12 mouse cellular contexts compared by ENCODE assay signal in the genomic region with DNA sequence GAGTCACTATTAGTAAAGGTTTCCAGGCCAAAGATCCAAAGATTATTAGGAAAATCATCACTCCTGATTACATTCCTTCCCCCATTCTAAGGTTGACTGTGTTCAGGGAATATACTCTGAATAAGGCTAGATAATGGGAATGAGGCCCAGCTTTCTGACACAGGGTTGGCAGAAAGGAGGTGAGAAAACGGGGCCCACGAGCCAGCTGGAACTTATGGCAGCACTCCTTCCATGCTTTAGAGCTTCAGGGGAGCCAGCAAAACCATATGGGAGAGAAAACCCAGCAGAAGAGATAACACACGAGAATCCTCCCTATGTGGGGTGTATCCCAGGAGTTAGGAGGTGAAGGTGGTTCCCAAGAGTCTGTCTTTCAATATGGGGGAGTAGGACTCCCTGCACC.
DNase-seq lines count a peak whose midpoint lies in the region; ATAC-seq and TF ChIP-seq lines count a peak whose summit lies in the region.
"Had no signal": no experiment of that assay in that cellular context is flagged by ENCODE, and none has a peak within 500 bp of the region (broad histone marks: within the 10 kb centered on the region; RNA-seq: fewer than 3 reads in every experiment).

No protein-coding gene starts in this region.

- H3K4me1 ChIP-seq in lung, embryonic 14.5 days (ENCODE audit: insufficient read depth): no peaks in the 10 kb centered on the region
- no peaks in the 10 kb centered on the region for H3K4me1 ChIP-seq in liver, embryonic 12.5 days

- no peak for ATAC-seq in lung, embryonic 14.5 days (ENCODE audit: insufficient read depth)
- ATAC-seq in liver, embryonic 12.5 days: no peak
- ATAC-seq: lung, postnatal 0 days; midbrain, embryonic 16.5 days had no signal

- intact Hi-C loops in left cerebral cortex, adult 2 months (cut with DNase I): loop anchor here (1.0 to 10.0 kb wide), 4 partner anchors 47 to 289 kb away; no protein-coding TSS in a partner anchor

- H3K4me3 ChIP-seq in lung, embryonic 14.5 days (ENCODE audit: low read depth, low read length): no peak overlapping the region
- H3K4me3 ChIP-seq in left cerebral cortex, adult 2 months: no peak overlapping the region
- no peak overlapping the region for H3K4me3 ChIP-seq in liver, embryonic 12.5 days

- 41% methylated on average over 3 of the region's 3 CpGs for WGBS in lung, embryonic 14.5 days
- WGBS in liver, embryonic 12.5 days (ENCODE audit: insufficient replicate concordance): 55% methylated on average over 3 of the region's 3 CpGs

- no peak overlapping the region for H3K9ac ChIP-seq in lung, embryonic 14.5 days
- H3K9ac ChIP-seq in liver, embryonic 12.5 days: no peak overlapping the region

- no peak overlapping the region for H3K27ac ChIP-seq in lung, embryonic 14.5 days (ENCODE audit: low read depth)
- H3K27ac ChIP-seq in left cerebral cortex, adult 2 months: no peak overlapping the region
- H3K27ac ChIP-seq in liver, embryonic 12.5 days: no peak overlapping the region

- no peaks in the 10 kb centered on the region for H3K27me3 ChIP-seq in lung, embryonic 14.5 days (ENCODE audit: insufficient read depth, low read length)
- H3K27me3 ChIP-seq in liver, embryonic 12.5 days (replicated peaks): no peaks in the 10 kb centered on the region

- no peaks in the 10 kb centered on the region for H3K9me3 ChIP-seq in lung, embryonic 14.5 days (ENCODE audit: low read depth, low read length)
- no peaks in the 10 kb centered on the region for H3K9me3 ChIP-seq in liver, embryonic 12.5 days (replicated peaks)

- DNase-seq in lung, embryonic 14.5 days: peak; percentile 6
- no peak for DNase-seq in lung, postnatal 14 days
- peak; percentile 46 to 59 for DNase-seq in frontal cortex, postnatal 14 days (ENCODE audit: low spot score in 2 of 2)
- peak; percentile 51 to 74 for DNase-seq in left cerebral cortex, adult 2 months (ENCODE audit: extremely low spot score in 1 of 2, low spot score in 2 of 2)
- DNase-seq in telencephalon, adult 2 months (ENCODE audit: low read depth, low spot score): peak; percentile 88
- DNase-seq in urinary bladder, postnatal 10 days (ENCODE audit: low spot score): no peak
- DNase-seq in retina, postnatal 1 day: no peak
- DNase-seq: adrenal gland, postnatal 10 days; gastrocnemius, postnatal 10 days had no signal

- TF ChIP-seq CTCF in lung, embryonic 14.5 days (IDR thresholded peaks at IDR 0.05; ENCODE audit: low read depth): no peak
- no peak for TF ChIP-seq CTCF in left cerebral cortex, adult 2 months (IDR thresholded peaks at IDR 0.05)

- no peaks in the 10 kb centered on the region for H3K36me3 ChIP-seq in lung, embryonic 14.5 days (ENCODE audit: insufficient read depth)
- no peaks in the 10 kb centered on the region for H3K36me3 ChIP-seq in liver, embryonic 12.5 days

- H3K4me2 ChIP-seq in lung, embryonic 14.5 days: no peak overlapping the region
- no peak overlapping the region for H3K4me2 ChIP-seq in liver, embryonic 12.5 days

Comparison
In these comparisons a context has a peak if more than half of its experiments do, and no peak if none do; other contexts are left out.
1. DNase-seq: peak in lung, embryonic 14.5 days (single experiment), frontal cortex, postnatal 14 days (2 of 2), left cerebral cortex, adult 2 months (2 of 2) and telencephalon, adult 2 months (single experiment); none in lung, postnatal 14 days (single experiment), urinary bladder, postnatal 10 days (single experiment) and retina, postnatal 1 day (single experiment).